Comparison of ENCODE assay signal across 23 mouse cellular contexts in genomic region chr8:125690166-125690915, GRCm38 (mm10). TPM values are rescaled to one million over a fixed set of nuclear protein-coding genes. Genes with fewer than 3 reads are reported as not detected.
DNase-seq lines count a peak whose midpoint lies in the region; ATAC-seq lines count a peak whose summit lies in the region.
"Had no signal": no experiment of that assay in that cellular context is flagged by ENCODE, and none has a peak within 500 bp of the region (broad histone marks: within the 10 kb centered on the region; RNA-seq: fewer than 3 reads in every experiment).

No protein-coding gene starts in this region.

- peak; percentile 42 to 61 for DNase-seq in cerebellum, postnatal 10 days
- no peak for DNase-seq in cerebellum, adult 18-20 months
- peak; percentile 31 to 52 for DNase-seq in heart, postnatal 10 days
- DNase-seq in heart, postnatal 4 days: no peak
- no peak for DNase-seq in kidney, postnatal 36 days
- DNase-seq: adrenal gland, adult 8-10 months; cerebellum, adult 9-11 months; kidney, postnatal 25 days; layer of hippocampus, adult 9-11 months; lung, adult 2 months; right cerebral cortex, postnatal 4 days; thymus, adult 2 months had no signal

- 41% methylated on average over 15 of the region's 15 CpGs for WGBS in kidney, embryonic 15.5 days
- WGBS in midbrain, embryonic 13.5 days: 36% methylated on average over 15 of the region's 15 CpGs
- 34% methylated on average over 15 of the region's 15 CpGs for WGBS in midbrain, embryonic 15.5 days

- peak overlapping the region; percentile 12 for H3K4me2 ChIP-seq in kidney, embryonic 15.5 days
- no peak overlapping the region for H3K4me2 ChIP-seq in midbrain, embryonic 13.5 days (replicated peaks)
- H3K4me2 ChIP-seq in midbrain, embryonic 15.5 days: no peak overlapping the region
- H3K4me2 ChIP-seq: embryonic facial prominence, embryonic 12.5 days; forebrain, embryonic 15.5 days; limb, embryonic 12.5 days; liver, embryonic 12.5 days had no signal

- H3K9ac ChIP-seq in kidney, embryonic 15.5 days: no peak overlapping the region
- H3K9ac ChIP-seq in midbrain, embryonic 13.5 days (replicated peaks): no peak overlapping the region
- H3K9ac ChIP-seq in midbrain, embryonic 15.5 days: no peak overlapping the region
- H3K9ac ChIP-seq: embryonic facial prominence, embryonic 12.5 days; forebrain, embryonic 15.5 days; limb, embryonic 12.5 days; liver, embryonic 12.5 days had no signal

- no peak overlapping the region for H3K4me3 ChIP-seq in kidney, embryonic 15.5 days (replicated peaks)
- no peak overlapping the region for H3K4me3 ChIP-seq in midbrain, embryonic 13.5 days (replicated peaks)
- H3K4me3 ChIP-seq in midbrain, embryonic 15.5 days: no peak overlapping the region
- H3K4me3 ChIP-seq: embryonic facial prominence, embryonic 12.5 days; erythroblast, embryonic 14.5 days; forebrain, embryonic 15.5 days; limb, embryonic 12.5 days; liver, embryonic 12.5 days; megakaryocyte, embryonic 14.5 days; myocyte had no signal

- H3K27ac ChIP-seq in kidney, embryonic 15.5 days: peak overlapping the region; percentile 78
- H3K27ac ChIP-seq in midbrain, embryonic 13.5 days: no peak overlapping the region
- H3K27ac ChIP-seq in midbrain, embryonic 15.5 days: no peak overlapping the region
- H3K27ac ChIP-seq: embryonic facial prominence, embryonic 12.5 days; forebrain, embryonic 15.5 days; limb, embryonic 12.5 days; liver, embryonic 12.5 days had no signal

- intact Hi-C loops in heart, postnatal 10 days (cut with DNase I): no loop called here

- H3K9me3 ChIP-seq in kidney, embryonic 15.5 days (replicated peaks): no peaks in the 10 kb centered on the region
- H3K9me3 ChIP-seq in midbrain, embryonic 13.5 days: no peaks in the 10 kb centered on the region
- no peaks in the 10 kb centered on the region for H3K9me3 ChIP-seq in midbrain, embryonic 15.5 days
- H3K9me3 ChIP-seq: embryonic facial prominence, embryonic 12.5 days; forebrain, embryonic 15.5 days; limb, embryonic 12.5 days; liver, embryonic 12.5 days had no signal

- no peaks in the 10 kb centered on the region for H3K27me3 ChIP-seq in kidney, embryonic 15.5 days
- H3K27me3 ChIP-seq in midbrain, embryonic 13.5 days: no peaks in the 10 kb centered on the region
- no peaks in the 10 kb centered on the region for H3K27me3 ChIP-seq in midbrain, embryonic 15.5 days (replicated peaks)
- H3K27me3 ChIP-seq: forebrain, embryonic 15.5 days; limb, embryonic 12.5 days; Patski had no signal

- H3K36me3 ChIP-seq in kidney, embryonic 15.5 days: no peaks in the 10 kb centered on the region
- no peaks in the 10 kb centered on the region for H3K36me3 ChIP-seq in midbrain, embryonic 13.5 days
- no peaks in the 10 kb centered on the region for H3K36me3 ChIP-seq in midbrain, embryonic 15.5 days (replicated peaks)
- H3K36me3 ChIP-seq: embryonic facial prominence, embryonic 12.5 days; forebrain, embryonic 15.5 days; limb, embryonic 12.5 days; liver, embryonic 12.5 days had no signal

- ATAC-seq in kidney, embryonic 15.5 days (replicated peaks; ENCODE audit: low FRiP score): peak; percentile 81
- 0 out of 2 replicates have a peak, but pooled peaks have one; percentile 27 for ATAC-seq in midbrain, embryonic 13.5 days
- no peak for ATAC-seq in midbrain, embryonic 15.5 days (replicated peaks)
- ATAC-seq: forebrain, embryonic 15.5 days; liver, embryonic 12.5 days; Patski had no signal

- peaks cover 28% of the 10 kb centered on the region for H3K4me1 ChIP-seq in kidney, embryonic 15.5 days
- peaks cover 19% of the 10 kb centered on the region for H3K4me1 ChIP-seq in midbrain, embryonic 13.5 days (replicated peaks)
- no peaks in the 10 kb centered on the region for H3K4me1 ChIP-seq in midbrain, embryonic 15.5 days
- H3K4me1 ChIP-seq: forebrain, embryonic 15.5 days; megakaryocyte, embryonic 14.5 days had no signal

RNA-seq across cellular contexts. Expression of gene Map10, which starts 20.7 kb away (rescaled TPM):
- 1 to 10 TPM; 5.8 to 6.5 TPM for total RNA-seq in heart, postnatal 10 days (2021)
- 1 to 10 TPM; 5.4 to 5.9 TPM for total RNA-seq in heart, postnatal 4 days (2021)
- 6.1 and 7.1 TPM in 2 replicates for polyA plus RNA-seq in kidney, embryonic 15.5 days (2015; fragmentation: Nextera tagmentation; extraction: Ambion mirVana)
- 8.5 and 8.7 TPM in 2 replicates for polyA plus RNA-seq in midbrain, embryonic 13.5 days (2015; fragmentation: Nextera tagmentation; extraction: Ambion mirVana)
- polyA plus RNA-seq in midbrain, embryonic 15.5 days (2015; fragmentation: Nextera tagmentation; extraction: Ambion mirVana): 8.9 and 9.3 TPM in 2 replicates
- polyA plus RNA-seq: erythroblast, embryonic 14.5 days; myocyte; Patski had no signal

RNA-seq across cellular contexts. Expression of gene Ntpcr, which starts 39.4 kb away (rescaled TPM):
- 10 to 100 TPM; 16.6 to 19.5 TPM for total RNA-seq in heart, postnatal 10 days (2021)
- 10 to 100 TPM; 17.1 to 17.3 TPM for total RNA-seq in heart, postnatal 4 days (2021)
- 23.1 and 28.7 TPM in 2 replicates for polyA plus RNA-seq in kidney, embryonic 15.5 days (2015; fragmentation: Nextera tagmentation; extraction: Ambion mirVana)
- 21.9 and 24.2 TPM in 2 replicates for polyA plus RNA-seq in midbrain, embryonic 13.5 days (2015; fragmentation: Nextera tagmentation; extraction: Ambion mirVana)
- polyA plus RNA-seq in midbrain, embryonic 15.5 days (2015; fragmentation: Nextera tagmentation; extraction: Ambion mirVana): 29.8 and 30.8 TPM in 2 replicates

Comparison
In these comparisons a context has a peak if more than half of its experiments do, and no peak if none do; other contexts are left out.
1. DNase-seq: peak in cerebellum, postnatal 10 days (2 of 2) and heart, postnatal 10 days (2 of 2); none in cerebellum, adult 18-20 months (0 of 2), heart, postnatal 4 days (single experiment) and kidney, postnatal 36 days (0 of 2).